Mouse (Mus musculus): ENCODE measurements around the gene Stau1.

DNA sequence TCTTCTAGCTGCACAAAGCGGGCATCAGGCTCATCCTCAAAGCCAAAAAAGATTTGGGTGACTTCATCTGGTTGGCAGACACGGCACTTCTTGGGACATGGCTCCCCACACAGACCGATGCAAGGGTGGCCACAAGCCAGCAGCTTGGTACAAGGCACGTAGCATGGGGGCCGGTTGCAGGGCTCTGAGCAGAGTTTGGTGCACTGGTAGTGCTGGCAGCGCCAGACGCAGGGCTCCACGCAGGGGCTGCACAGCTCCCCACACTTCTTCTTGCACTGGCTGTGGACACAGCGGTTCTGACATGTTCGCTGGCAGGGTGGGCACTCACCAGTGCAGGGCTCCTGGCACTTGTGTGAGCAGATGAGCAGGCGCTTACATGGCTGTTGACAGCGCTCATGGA lies 41.6 kb upstream of the Stau1 start:
- TF ChIP-seq MAX (IDR thresholded peaks at IDR 0.05; ENCODE audit: low read depth) (no peak), POLR2AphosphoS2 (IDR thresholded peaks at IDR 0.05; ENCODE audit: insufficient read length, low read depth) (peak; percentile 63), TCF12 (IDR thresholded peaks at IDR 0.05; ENCODE audit: insufficient read depth, poor library complexity, severe bottlenecking) (no peak), E2F4 (IDR thresholded peaks at IDR 0.05; ENCODE audit: insufficient read depth) (no peak), POLR2A (IDR thresholded peaks at IDR 0.05; ENCODE audit: insufficient read length, low read depth) (no peak), USF1 (IDR thresholded peaks at IDR 0.05; ENCODE audit: low read depth) (no peak), MYOG (IDR thresholded peaks at IDR 0.05; ENCODE audit: control insufficient read depth in 1 of 3, insufficient read depth in 1 of 3, insufficient read length in 2 of 3, low read depth in 2 of 3) (peak in 1 of 3 experiments; percentile 5), REST (IDR thresholded peaks at IDR 0.05; ENCODE audit: insufficient read depth, insufficient read length) (no peak)

Data from myocyte (in vitro differentiated cells).